In the genomic region with DNA sequence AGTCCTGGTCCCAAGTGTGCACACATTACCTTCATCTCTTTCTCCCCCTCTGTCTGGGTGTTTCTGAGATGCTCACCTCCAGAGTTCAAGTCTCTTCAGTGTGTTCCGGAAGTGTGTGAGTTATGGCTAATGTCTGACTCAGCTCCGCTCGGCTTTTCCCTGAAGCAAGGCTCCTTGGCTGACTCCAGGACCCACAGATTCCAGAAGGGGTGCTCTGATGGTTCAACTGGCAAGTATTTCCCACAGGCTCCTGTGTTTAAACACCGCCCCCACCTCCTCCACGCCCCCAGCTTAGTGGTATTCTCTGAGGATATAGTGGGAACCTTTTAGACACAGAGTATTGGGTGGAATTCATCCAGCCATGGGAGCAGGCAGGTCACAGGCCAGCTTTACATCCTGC, we compare ENCODE assay signal across 20 mouse cellular contexts.
DNase-seq lines count a peak whose midpoint lies in the region; TF ChIP-seq lines count a peak whose summit lies in the region.
"Had no signal": no experiment of that assay in that cellular context is flagged by ENCODE, and none has a peak within 500 bp of the region (broad histone marks: within the 10 kb centered on the region; RNA-seq: fewer than 3 reads in every experiment).

No protein-coding gene starts in this region.

- DNase-seq in 3134 (ENCODE audit: extremely low read depth, insufficient read length, low spot score) (peak; percentile 57), MN1 (ENCODE audit: low spot score) (peak; percentile 14)
- no peak for DNase-seq in spleen, postnatal 36 days (ENCODE audit: low spot score in 2 of 2)
- no peak for DNase-seq in gastrocnemius, adult 8-10 months (ENCODE audit: low spot score in 2 of 2)
- DNase-seq in lung, postnatal 36 days, result no peak
- DNase-seq: adrenal gland, adult 8-10 months; adrenal gland, postnatal 14 days; B cell, adult 2 months; cerebellum, adult 11 months; cerebellum, adult 18-20 months; cerebellum, adult 8-10 months; cerebellum, adult 9-11 months; cerebellum, postnatal 14 days; cerebellum, postnatal 36 days; embryo, embryonic 11 days had no signal

- TF ChIP-seq POLR2A in embryonic fibroblast, embryonic 13.5 days (IDR thresholded peaks at IDR 0.05; ENCODE audit: low read depth, low read length), result no peak

- no peak overlapping the region for H3K4me3 ChIP-seq in embryonic fibroblast, embryonic 13.5 days (ENCODE audit: insufficient read depth, low read length)
- H3K4me3 ChIP-seq: embryonic facial prominence, embryonic 13.5 days; embryonic facial prominence, embryonic 15.5 days; forebrain, embryonic 10.5 days; forebrain, embryonic 12.5 days had no signal

- H3K4me1 ChIP-seq in embryonic fibroblast, embryonic 13.5 days (ENCODE audit: control insufficient read depth, insufficient read depth, low read length), result peaks cover 3% of the 10 kb centered on the region; the same call in 1 of the 2 replicates
- H3K4me1 ChIP-seq: embryonic facial prominence, embryonic 13.5 days; embryonic facial prominence, embryonic 15.5 days; forebrain, embryonic 10.5 days; forebrain, embryonic 12.5 days had no signal

- peak overlapping the region; percentile 78 for H3K27ac ChIP-seq in embryonic fibroblast, embryonic 13.5 days (ENCODE audit: insufficient read depth, low read length)
- H3K27ac ChIP-seq: embryonic facial prominence, embryonic 13.5 days; embryonic facial prominence, embryonic 15.5 days; forebrain, embryonic 10.5 days; forebrain, embryonic 12.5 days had no signal

- no peak for TF ChIP-seq CTCF in embryonic fibroblast, embryonic 13.5 days (IDR thresholded peaks at IDR 0.05; ENCODE audit: borderline replicate concordance, insufficient read depth, low read length)

Comparison
In these comparisons a context has a peak if more than half of its experiments do, and no peak if none do; other contexts are left out.
1. DNase-seq: peak in 3134 (single experiment) and MN1 (single experiment); none in spleen, postnatal 36 days (0 of 2), gastrocnemius, adult 8-10 months (0 of 2) and lung, postnatal 36 days (single experiment).